ENCODE assay signal across 8 mouse cellular contexts in genomic region chr2:31482914-31483575, GRCm38 (mm10). TPM values are rescaled to one million over a fixed set of nuclear protein-coding genes. Genes with fewer than 3 reads are reported as not detected.
DNase-seq lines count a peak whose midpoint lies in the region; ATAC-seq lines count a peak whose summit lies in the region.

No protein-coding gene starts in this region.

- no peaks in the 10 kb centered on the region for H3K9me3 ChIP-seq in hindbrain, embryonic 12.5 days (replicated peaks)

- peak; percentile 95 for ATAC-seq in frontal cortex, adult (ENCODE audit: low TSS enrichment)
- peak; percentile 78 for ATAC-seq in hindbrain, embryonic 12.5 days (ENCODE audit: low FRiP score)

- peaks cover 5% of the 10 kb centered on the region; the same call in 1 of the 2 replicates for H3K4me1 ChIP-seq in hindbrain, embryonic 12.5 days

- no peak overlapping the region for H3K4me2 ChIP-seq in hindbrain, embryonic 12.5 days (replicated peaks)

- 31% methylated on average over 8 of the region's 8 CpGs for WGBS in hindbrain, embryonic 12.5 days

- H3K9ac ChIP-seq in hindbrain, embryonic 12.5 days: no peak overlapping the region

- peaks cover 87% of the 10 kb centered on the region for H3K27me3 ChIP-seq in hindbrain, embryonic 12.5 days

- no peak overlapping the region for H3K4me3 ChIP-seq in hindbrain, embryonic 12.5 days

- H3K27ac ChIP-seq in hindbrain, embryonic 12.5 days: no peak overlapping the region

- peak; percentile 95 for DNase-seq in NIH3T3 (ENCODE audit: low read depth)
- DNase-seq in cerebellum, adult 9-10 months: peak; percentile 89
- DNase-seq in layer of hippocampus, adult 9-11 months: peak; percentile 77
- peak; percentile 91 for DNase-seq in lung, postnatal 14 days
- peak; percentile 92 for DNase-seq in retina, postnatal 1 day
- DNase-seq in thymus, postnatal 36 days: peak; percentile 71 to 73

- no peaks in the 10 kb centered on the region for H3K36me3 ChIP-seq in hindbrain, embryonic 12.5 days

RNA-seq across cellular contexts. Expression of gene Ass1, which starts 13.0 kb away (rescaled TPM):
- 7.2 and 7.7 TPM in 2 replicates for polyA plus RNA-seq in hindbrain, embryonic 12.5 days (2016; fragmentation: Nextera tagmentation; extraction: Ambion mirVana)
